Mouse (Mus musculus) megakaryocyte, embryonic 14.5 days (primary cell): ENCODE data around the gene Ribc1.

Experiments used
- FLI1 ChIP-seq: IDR thresholded peaks from 2 replicates; pipeline ENCODE4 v1.6.1; 2012; ENCODE audit warnings: low read length, inconsistent platforms, mixed read lengths
- GATA1 ChIP-seq: IDR thresholded peaks from 3 replicates; pipeline ENCODE4 v1.6.1; 2012; ENCODE audit warnings: mixed read lengths, low read length, inconsistent platforms, borderline replicate concordance

DNA sequence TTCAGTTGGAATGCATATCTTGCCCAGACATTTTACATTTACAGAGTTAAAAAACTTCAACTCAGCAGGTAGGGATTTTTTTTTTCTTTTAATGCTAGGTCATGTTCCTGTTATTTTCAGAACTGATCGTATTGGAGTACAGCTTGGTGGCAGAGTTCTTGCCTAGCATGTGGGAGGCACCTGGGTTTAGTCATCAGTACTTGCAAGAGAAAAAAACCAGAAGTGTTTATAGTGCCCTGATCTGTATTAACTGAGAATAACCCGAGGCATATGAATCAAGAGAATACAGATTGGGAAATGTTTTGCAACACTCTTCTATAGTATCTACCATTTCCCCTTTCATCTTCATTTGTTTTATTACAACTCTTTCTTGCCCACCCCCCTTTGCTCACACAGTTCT lies 13.2 kb downstream of the Ribc1 start:
- TF ChIP-seq FLI1: no peak
- no peak for TF ChIP-seq GATA1
